9 mouse cellular contexts compared by ENCODE assay signal in the genomic region with DNA sequence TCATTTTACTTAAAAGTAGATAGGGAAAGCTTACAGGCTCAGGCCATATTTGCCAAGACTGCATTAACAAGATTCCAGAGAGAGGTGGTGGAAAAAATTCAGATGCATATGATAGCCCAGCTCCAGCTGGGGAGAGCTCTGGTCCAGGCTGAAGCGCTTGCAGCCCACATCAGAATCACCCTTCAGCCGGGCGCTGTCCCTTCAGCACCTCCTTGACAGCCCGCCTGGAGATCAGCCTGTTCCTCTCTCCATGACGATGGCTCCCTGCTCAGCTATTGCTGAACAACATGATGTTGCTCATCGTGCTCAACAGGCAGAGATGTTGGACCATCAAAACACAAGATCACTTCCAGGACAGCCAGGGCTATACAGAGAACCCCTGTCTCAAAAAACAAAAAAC. TPM values are rescaled to one million over a fixed set of nuclear protein-coding genes. Genes with fewer than 3 reads are reported as not detected.
A peak's percentile ranks its signal among the peaks of the same experiment; 100 is the strongest.
DNase-seq lines count a peak whose midpoint lies in the region; ATAC-seq and TF ChIP-seq lines count a peak whose summit lies in the region.
"Had no signal": no experiment of that assay in that cellular context is flagged by ENCODE, and none has a peak within 500 bp of the region (broad histone marks: within the 10 kb centered on the region; RNA-seq: fewer than 3 reads in every experiment).

No protein-coding gene starts in this region.

- TF ChIP-seq POLR2A in lung, adult 2 months (IDR thresholded peaks at IDR 0.05; ENCODE audit: borderline replicate concordance, extremely low read depth, low read depth, low read length): no peak
- no peak for TF ChIP-seq POLR2A in thymus, adult 2 months (IDR thresholded peaks at IDR 0.05; ENCODE audit: control insufficient read depth, extremely low read depth, insufficient read depth, low read length, poor library complexity)

- no peak for ATAC-seq in lung, postnatal 0 days
- ATAC-seq in neural tube, embryonic 11.5 days (ENCODE audit: insufficient read depth, low FRiP score, low TSS enrichment): no peak

- peaks cover 30% of the 10 kb centered on the region for H3K27me3 ChIP-seq in lung, postnatal 0 days (replicated peaks; ENCODE audit: insufficient read depth, low read length)
- H3K27me3 ChIP-seq in neural tube, embryonic 11.5 days (ENCODE audit: control insufficient read depth, insufficient read depth, low read length): peaks cover 42% of the 10 kb centered on the region
- no peaks in the 10 kb centered on the region; the same call in 1 of the 2 replicates for H3K27me3 ChIP-seq in thymus, adult 2 months (ENCODE audit: control insufficient read depth, insufficient read depth, low read length)

- no peak overlapping the region for H3K4me2 ChIP-seq in lung, postnatal 0 days (replicated peaks; ENCODE audit: low read depth, low read length)
- H3K4me2 ChIP-seq in neural tube, embryonic 11.5 days (ENCODE audit: low read depth): no peak overlapping the region
- H3K4me2 ChIP-seq: limb, embryonic 12.5 days had no signal

- H3K27ac ChIP-seq in lung, postnatal 0 days (ENCODE audit: low read length): no peak overlapping the region
- no peak overlapping the region for H3K27ac ChIP-seq in neural tube, embryonic 11.5 days (ENCODE audit: low read depth, low read length)
- H3K27ac ChIP-seq in thymus, adult 2 months (ENCODE audit: control insufficient read depth, insufficient read depth, low read length): no peak overlapping the region
- H3K27ac ChIP-seq: limb, embryonic 12.5 days had no signal

- H3K4me3 ChIP-seq in lung, postnatal 0 days (ENCODE audit: low read depth, low read length): no peak overlapping the region
- H3K4me3 ChIP-seq in lung, adult 2 months (replicated peaks; ENCODE audit: extremely low read depth, low read depth, low read length): no peak overlapping the region
- H3K4me3 ChIP-seq in neural tube, embryonic 11.5 days (ENCODE audit: low read depth, low read length): no peak overlapping the region
- no peak overlapping the region for H3K4me3 ChIP-seq in thymus, adult 2 months (ENCODE audit: control insufficient read depth, insufficient read depth, low read length)
- H3K4me3 ChIP-seq: limb, embryonic 12.5 days had no signal

- no peaks in the 10 kb centered on the region for H3K9me3 ChIP-seq in lung, postnatal 0 days (ENCODE audit: low read length)
- no peaks in the 10 kb centered on the region for H3K9me3 ChIP-seq in neural tube, embryonic 11.5 days (ENCODE audit: control insufficient read depth, low read length)
- H3K9me3 ChIP-seq: limb, embryonic 12.5 days had no signal

- H3K9ac ChIP-seq in lung, postnatal 0 days (replicated peaks; ENCODE audit: low read depth): no peak overlapping the region
- H3K9ac ChIP-seq in neural tube, embryonic 11.5 days (ENCODE audit: low read length): no peak overlapping the region
- H3K9ac ChIP-seq: limb, embryonic 12.5 days had no signal

- 0 out of 2 replicates have a peak, but pooled peaks cover 4% of the 10 kb centered on the region for H3K4me1 ChIP-seq in lung, postnatal 0 days (ENCODE audit: insufficient read depth, low read depth, low read length)
- H3K4me1 ChIP-seq in lung, adult 2 months (ENCODE audit: control insufficient read depth, insufficient read depth, low read length): no peaks in the 10 kb centered on the region
- peaks cover 4% of the 10 kb centered on the region; the same call in 1 of the 2 replicates for H3K4me1 ChIP-seq in neural tube, embryonic 11.5 days (ENCODE audit: control insufficient read depth, insufficient read depth, low read length)
- no peaks in the 10 kb centered on the region for H3K4me1 ChIP-seq in thymus, adult 2 months (replicated peaks; ENCODE audit: control insufficient read depth, insufficient read depth, low read length)

- no peak for TF ChIP-seq EP300 in lung, postnatal 0 days (IDR thresholded peaks at IDR 0.05)

- no peak for TF ChIP-seq CTCF in lung, postnatal 0 days (IDR thresholded peaks at IDR 0.05)
- TF ChIP-seq CTCF in lung, adult 2 months (IDR thresholded peaks at IDR 0.05; ENCODE audit: insufficient read depth, low read length): no peak
- TF ChIP-seq CTCF in thymus, adult 2 months (IDR thresholded peaks at IDR 0.05; ENCODE audit: borderline replicate concordance, control insufficient read depth, extremely low read depth, insufficient read depth, low read length, poor library complexity): no peak

- DNase-seq in adrenal gland, adult (ENCODE audit: inconsistent age in 2 of 2, low spot score in 1 of 2): peak; percentile 36 to 76
- no peak for DNase-seq in adrenal gland, adult 8-10 months
- DNase-seq in lung, postnatal 0 days (ENCODE audit: low spot score): peak; percentile 64
- DNase-seq in lung, adult 2 months: no peak
- DNase-seq in embryo, embryonic 10.5 days (ENCODE audit: low spot score): peak; percentile 80
- DNase-seq in neural tube, embryonic 11.5 days (ENCODE audit: low spot score): peak; percentile 61
- DNase-seq in thymus, adult 2 months: no peak
- no peak for DNase-seq in layer of hippocampus, adult 18-20 months (ENCODE audit: low spot score in 2 of 2)

- no peaks in the 10 kb centered on the region for H3K36me3 ChIP-seq in lung, postnatal 0 days (ENCODE audit: insufficient read depth, low read length)
- no peaks in the 10 kb centered on the region for H3K36me3 ChIP-seq in neural tube, embryonic 11.5 days (ENCODE audit: control insufficient read depth, insufficient read depth, low read length)
- H3K36me3 ChIP-seq in thymus, adult 2 months (ENCODE audit: control insufficient read depth, insufficient read depth, low read length): no peaks in the 10 kb centered on the region
- H3K36me3 ChIP-seq: limb, embryonic 12.5 days had no signal

- 0% methylated on average over 6 of the region's 6 CpGs for WGBS in lung, postnatal 0 days
- WGBS in lung, adult 2 months: 5% methylated on average over 6 of the region's 6 CpGs
- 2% methylated on average over 6 of the region's 6 CpGs for WGBS in neural tube, embryonic 11.5 days
- WGBS in thymus, adult 2 months: 8% methylated on average over 6 of the region's 6 CpGs

RNA-seq across cellular contexts. Expression of a gene that starts 1.8 kb away (rescaled TPM):
- total RNA-seq in adrenal gland, adult 8-10 months (2022): 10 to 100 TPM in 2 of 4 experiments, 1 to 10 TPM in 2; 5.8 to 14.8 (median 10.0) TPM
- polyA plus RNA-seq in lung, postnatal 0 days (2015; fragmentation: Nextera tagmentation; extraction: Ambion mirVana): 0.04 TPM in 1 of 2 replicates, not detected in the other
- 0.02 TPM in 2 replicates for polyA plus RNA-seq in lung, adult 2 months (2012; rRNA removed)
- polyA plus RNA-seq in neural tube, embryonic 11.5 days (2014; fragmentation: Nextera tagmentation; extraction: Ambion mirVana): 16.0 and 17.1 TPM in 2 replicates
- 0.24 and 0.32 TPM in 2 replicates for polyA plus RNA-seq in thymus, adult 2 months (2012; rRNA removed)
- total RNA-seq in layer of hippocampus, adult 18-20 months (2021): 100 to 1,000 TPM; 324 to 327 TPM

RNA-seq across cellular contexts. Expression of a gene that starts 19.9 kb away (rescaled TPM):
- 10 to 100 TPM; 65.8 to 85.9 (median 68.2) TPM for total RNA-seq in adrenal gland, adult 8-10 months (2022)
- polyA plus RNA-seq in lung, postnatal 0 days (2015; fragmentation: Nextera tagmentation; extraction: Ambion mirVana): 0.14 and 0.20 TPM in 2 replicates
- 12.6 and 44.1 TPM in 2 replicates for polyA plus RNA-seq in lung, adult 2 months (2012; rRNA removed)
- polyA plus RNA-seq in neural tube, embryonic 11.5 days (2014; fragmentation: Nextera tagmentation; extraction: Ambion mirVana): 0.92 and 0.93 TPM in 2 replicates
- 2.7 and 42.5 TPM in 2 replicates for polyA plus RNA-seq in thymus, adult 2 months (2012; rRNA removed)
- total RNA-seq in layer of hippocampus, adult 18-20 months (2021): 1,000 to 10,000 TPM; 1,191 to 1,260 TPM

RNA-seq across cellular contexts. Expression of a gene that starts 50.1 kb away (rescaled TPM):
- 10 to 100 TPM; 66.8 to 74.0 (median 69.9) TPM for total RNA-seq in adrenal gland, adult 8-10 months (2022)
- 261 and 262 TPM in 2 replicates for polyA plus RNA-seq in lung, postnatal 0 days (2015; fragmentation: Nextera tagmentation; extraction: Ambion mirVana)
- polyA plus RNA-seq in lung, adult 2 months (2012; rRNA removed): 145 and 157 TPM in 2 replicates
- 402 and 413 TPM in 2 replicates for polyA plus RNA-seq in neural tube, embryonic 11.5 days (2014; fragmentation: Nextera tagmentation; extraction: Ambion mirVana)
- polyA plus RNA-seq in thymus, adult 2 months (2012; rRNA removed): 191 and 219 TPM in 2 replicates
- 10 to 100 TPM; 84.9 to 85.1 TPM for total RNA-seq in layer of hippocampus, adult 18-20 months (2021)

Comparison
In these comparisons a context has a peak if more than half of its experiments do, and no peak if none do; other contexts are left out.
1. DNase-seq: peak in adrenal gland, adult (2 of 2), lung, postnatal 0 days (single experiment), embryo, embryonic 10.5 days (single experiment) and neural tube, embryonic 11.5 days (single experiment); none in adrenal gland, adult 8-10 months (single experiment), lung, adult 2 months (single experiment), thymus, adult 2 months (single experiment) and layer of hippocampus, adult 18-20 months (0 of 2).
2. RNA of a gene that starts 1.8 kb away (polyA plus RNA-seq): 16.0 to 17.1 TPM in neural tube, embryonic 11.5 days; 0.24 to 0.32 TPM in thymus, adult 2 months, 0.02 TPM in lung, adult 2 months and 0.04 TPM in lung, postnatal 0 days; every median in the first group is over 10 times any median in the second.